Comparison of ENCODE assay signal across 7 mouse cellular contexts in genomic region chr12:26469098-26470041, GRCm38 (mm10). TPM values are rescaled to one million over a fixed set of nuclear protein-coding genes. Genes with fewer than 3 reads are reported as not detected.
DNase-seq lines count a peak whose midpoint lies in the region; ATAC-seq lines count a peak whose summit lies in the region.

TSS of gene Cmpk2 (plus strand) at chr12:26469204.

- no peaks in the 10 kb centered on the region for H3K27me3 ChIP-seq in embryonic facial prominence, embryonic 14.5 days (replicated peaks; ENCODE audit: control insufficient read depth, insufficient read depth, low read length)
- no peaks in the 10 kb centered on the region for H3K27me3 ChIP-seq in limb, embryonic 13.5 days
- no peaks in the 10 kb centered on the region for H3K27me3 ChIP-seq in midbrain, embryonic 15.5 days (replicated peaks)

- H3K36me3 ChIP-seq in embryonic facial prominence, embryonic 14.5 days (ENCODE audit: control insufficient read depth, insufficient read depth, low read length), result no peaks in the 10 kb centered on the region
- H3K36me3 ChIP-seq in limb, embryonic 13.5 days, result no peaks in the 10 kb centered on the region; the same call in 1 of the 2 replicates
- H3K36me3 ChIP-seq in midbrain, embryonic 15.5 days (replicated peaks), result no peaks in the 10 kb centered on the region

- under 1% methylated on average over 25 of the region's 69 CpGs for WGBS in embryonic facial prominence, embryonic 14.5 days
- WGBS in limb, embryonic 13.5 days, result under 1% methylated on average over 69 of the region's 69 CpGs
- under 1% methylated on average over 69 of the region's 69 CpGs for WGBS in midbrain, embryonic 15.5 days

- H3K9me3 ChIP-seq in embryonic facial prominence, embryonic 14.5 days (ENCODE audit: control insufficient read depth, low read length), result no peaks in the 10 kb centered on the region
- H3K9me3 ChIP-seq in limb, embryonic 13.5 days, result no peaks in the 10 kb centered on the region
- no peaks in the 10 kb centered on the region for H3K9me3 ChIP-seq in midbrain, embryonic 15.5 days

- H3K27ac ChIP-seq in embryonic facial prominence, embryonic 14.5 days (replicated peaks; ENCODE audit: low read depth, low read length), result peak within 1 kb of the TSS; percentile 81
- peak within 1 kb of the TSS; percentile 80 for H3K27ac ChIP-seq in limb, embryonic 13.5 days
- H3K27ac ChIP-seq in midbrain, embryonic 15.5 days, result peak within 1 kb of the TSS; percentile 95

- ATAC-seq in embryonic facial prominence, embryonic 14.5 days (ENCODE audit: low read depth), result peak; percentile 89
- peak; percentile 77 for ATAC-seq in limb, embryonic 13.5 days (ENCODE audit: low FRiP score, low read depth)
- peak; percentile 87 for ATAC-seq in midbrain, embryonic 15.5 days (replicated peaks)

- H3K9ac ChIP-seq in embryonic facial prominence, embryonic 14.5 days (ENCODE audit: low read depth, low read length), result peak within 1 kb of the TSS; percentile 78
- peak within 1 kb of the TSS; percentile 81 for H3K9ac ChIP-seq in limb, embryonic 13.5 days
- peak within 1 kb of the TSS; percentile 92 for H3K9ac ChIP-seq in midbrain, embryonic 15.5 days

- peak; percentile 66 to 72 for DNase-seq in adrenal gland, postnatal 4 days (ENCODE audit: low spot score in 2 of 2)
- peak; percentile 88 for DNase-seq in embryonic facial prominence, embryonic 14.5 days (ENCODE audit: low spot score)
- DNase-seq in heart, adult 8-10 months (ENCODE audit: low spot score), result peak; percentile 86
- DNase-seq in kidney, adult 9 months, result peak; percentile 92
- DNase-seq in spleen, adult 18-20 months, result peak; percentile 74 to 79

- peaks cover 6% of the 10 kb centered on the region; the same call in 1 of the 2 replicates for H3K4me1 ChIP-seq in embryonic facial prominence, embryonic 14.5 days (ENCODE audit: control insufficient read depth, insufficient read depth, low read length)
- H3K4me1 ChIP-seq in limb, embryonic 13.5 days, result peaks cover 14% of the 10 kb centered on the region
- H3K4me1 ChIP-seq in midbrain, embryonic 15.5 days, result peaks cover 20% of the 10 kb centered on the region

- H3K4me3 ChIP-seq in embryonic facial prominence, embryonic 14.5 days (ENCODE audit: low read depth, low read length), result peak within 1 kb of the TSS; percentile 68
- peak within 1 kb of the TSS; percentile 68 for H3K4me3 ChIP-seq in limb, embryonic 13.5 days
- peak within 1 kb of the TSS; percentile 67 for H3K4me3 ChIP-seq in midbrain, embryonic 15.5 days

- H3K4me2 ChIP-seq in embryonic facial prominence, embryonic 14.5 days (ENCODE audit: low read depth, low read length), result peak within 1 kb of the TSS; percentile 98
- peak within 1 kb of the TSS; percentile 98 for H3K4me2 ChIP-seq in limb, embryonic 13.5 days (replicated peaks)
- peak within 1 kb of the TSS; percentile 97 for H3K4me2 ChIP-seq in midbrain, embryonic 15.5 days

RNA-seq across cellular contexts. Expression of gene Cmpk2, which starts in this region (rescaled TPM):
- total RNA-seq in adrenal gland, postnatal 4 days (2021), result 10 to 100 TPM; 39.7 to 40.4 TPM
- 7.2 and 10.3 TPM in 2 replicates for polyA plus RNA-seq in embryonic facial prominence, embryonic 14.5 days (2014; fragmentation: Nextera tagmentation; extraction: Ambion mirVana)
- total RNA-seq in heart, adult 8-10 months (2022), result 1 to 10 TPM; 3.5 to 4.6 (median 4.4) TPM
- polyA plus RNA-seq in limb, embryonic 13.5 days (2015; fragmentation: Nextera tagmentation; extraction: Ambion mirVana), result 7.2 and 8.5 TPM in 2 replicates
- polyA plus RNA-seq in midbrain, embryonic 15.5 days (2015; fragmentation: Nextera tagmentation; extraction: Ambion mirVana), result 15.6 TPM in 2 replicates

Comparison
In these comparisons a context has a peak if more than half of its experiments do, and no peak if none do; other contexts are left out.
1. Peak in every context shown above with its lines: DNase-seq, ATAC-seq, H3K4me3 ChIP-seq and H3K27ac ChIP-seq.
2. RNA of gene Cmpk2 (total RNA-seq): 39.7 to 40.4 TPM in adrenal gland, postnatal 4 days; 3.5 to 4.6 TPM in heart, adult 8-10 months; every median in the first group is over 4 times any median in the second.